Mouse (Mus musculus): ENCODE results near the gene Slc51a.

The Slc51a gene

DNA sequence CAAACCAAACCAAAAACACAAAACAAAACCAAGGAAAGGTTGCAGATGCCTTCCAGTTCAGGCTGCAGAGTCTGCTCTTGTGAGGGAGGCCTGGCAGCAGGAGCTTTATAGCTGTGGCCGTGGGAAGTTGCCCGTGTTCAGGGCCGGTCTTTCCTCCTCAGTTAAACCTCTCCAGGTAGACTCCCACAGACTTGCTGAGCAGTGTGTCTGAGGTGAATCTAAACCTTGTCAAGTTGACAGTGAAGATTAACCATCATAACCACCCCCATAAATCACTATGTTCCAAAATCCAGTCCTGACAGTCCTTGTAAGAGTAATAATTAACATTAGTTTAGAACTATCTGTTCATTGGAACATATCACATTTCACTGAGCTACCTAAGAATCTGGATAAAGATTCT is 60.2 kb downstream of the Slc51a start:
- no peak for DNase-seq
